ENCODE assay signal across 13 mouse cellular contexts in the genomic region with DNA sequence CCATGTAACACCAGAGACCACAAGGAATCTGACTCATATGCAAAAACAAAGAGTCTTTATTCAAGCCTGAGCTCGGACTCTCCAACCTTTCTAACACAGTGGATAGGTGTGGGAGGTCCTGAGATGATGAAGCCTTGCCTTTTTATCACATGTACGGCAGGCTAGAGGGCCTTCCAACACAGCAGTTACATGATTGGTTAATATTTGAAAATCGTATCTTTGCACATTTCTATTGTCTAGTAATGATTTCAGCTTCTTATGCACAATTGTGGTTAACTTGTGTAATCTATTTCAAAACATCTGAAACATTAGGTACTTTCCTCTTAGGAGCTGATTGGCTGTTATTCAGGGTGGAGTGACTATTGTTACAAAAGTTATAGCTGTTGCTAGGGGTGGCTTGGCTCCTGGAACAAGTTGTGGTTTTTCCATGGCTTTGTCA. TPM values are rescaled to one million over a fixed set of nuclear protein-coding genes. Genes with fewer than 3 reads are reported as not detected.
DNase-seq lines count a peak whose midpoint lies in the region; ATAC-seq and TF ChIP-seq lines count a peak whose summit lies in the region.
"Had no signal": no experiment of that assay in that cellular context is flagged by ENCODE, and none has a peak within 500 bp of the region (broad histone marks: within the 10 kb centered on the region; RNA-seq: fewer than 3 reads in every experiment).

No protein-coding gene starts in this region.

- H3K27me3 ChIP-seq in liver, embryonic 14.5 days (ENCODE audit: control insufficient read depth, insufficient read depth, low read length): no peaks in the 10 kb centered on the region
- H3K27me3 ChIP-seq: hindbrain, embryonic 15.5 days; lung, embryonic 15.5 days had no signal

- no peaks in the 10 kb centered on the region for H3K9me3 ChIP-seq in liver, embryonic 14.5 days (ENCODE audit: control insufficient read depth, low read length)
- H3K9me3 ChIP-seq: hindbrain, embryonic 15.5 days; lung, embryonic 15.5 days had no signal

- no peak overlapping the region for H3K4me2 ChIP-seq in liver, embryonic 14.5 days (ENCODE audit: low read depth)
- H3K4me2 ChIP-seq: hindbrain, embryonic 15.5 days; lung, embryonic 15.5 days had no signal

- ATAC-seq in CD4-positive, CD25-positive, alpha-beta regulatory T cell, adult 4 months: peak; percentile 88
- ATAC-seq in liver, embryonic 14.5 days (ENCODE audit: insufficient read depth): peak; percentile 70

- peak; percentile 84 for DNase-seq in 3134 (ENCODE audit: extremely low read depth, insufficient read length, low spot score)
- DNase-seq in c-Kit-positive CD71-positive TER-119-positive erythroid progenitor cells, embryonic 14.5 days (ENCODE audit: low spot score): peak; percentile 34
- DNase-seq in liver, embryonic 14.5 days (ENCODE audit: low read depth in 3 of 3, low spot score in 3 of 3): peak in 2 of 3 experiments; percentile 13 to 66
- DNase-seq in adrenal gland, postnatal 10 days: no peak
- no peak for DNase-seq in urinary bladder, adult 18-20 months (ENCODE audit: low spot score in 2 of 2)
- no peak for DNase-seq in kidney, adult 18-20 months
- no peak for DNase-seq in urinary bladder, postnatal 36 days (ENCODE audit: low spot score in 2 of 2)
- DNase-seq: adrenal gland, postnatal 36 days; cerebellum, postnatal 25 days; kidney, postnatal 25 days had no signal

- no peaks in the 10 kb centered on the region; a peak in 1 of 4 replicates for H3K4me1 ChIP-seq in liver, embryonic 14.5 days (replicated peaks; ENCODE audit: control insufficient read depth in 2 of 2, insufficient read depth in 2 of 2, low read length in 1 of 2)
- H3K4me1 ChIP-seq: hindbrain, embryonic 15.5 days; lung, embryonic 15.5 days had no signal

- H3K9ac ChIP-seq in liver, embryonic 14.5 days (replicated peaks): no peak overlapping the region
- H3K9ac ChIP-seq: hindbrain, embryonic 15.5 days; lung, embryonic 15.5 days had no signal

- 32% methylated on average over 3 of the region's 3 CpGs for WGBS in liver, embryonic 14.5 days (ENCODE audit: insufficient replicate concordance)

- no peak overlapping the region for H3K27ac ChIP-seq in liver, embryonic 14.5 days
- H3K27ac ChIP-seq: hindbrain, embryonic 15.5 days; lung, embryonic 15.5 days had no signal

- H3K36me3 ChIP-seq in liver, embryonic 14.5 days (replicated peaks; ENCODE audit: control insufficient read depth, insufficient read depth, low read depth): no peaks in the 10 kb centered on the region
- H3K36me3 ChIP-seq: hindbrain, embryonic 15.5 days; lung, embryonic 15.5 days had no signal

- no peak overlapping the region for H3K4me3 ChIP-seq in liver, embryonic 14.5 days (ENCODE audit: insufficient read depth in 1 of 2, low read depth in 2 of 2, low read length in 2 of 2)
- H3K4me3 ChIP-seq: hindbrain, embryonic 15.5 days; lung, embryonic 15.5 days had no signal

- no peak for TF ChIP-seq CTCF in liver, embryonic 14.5 days (IDR thresholded peaks at IDR 0.05; ENCODE audit: low read depth)

- TF ChIP-seq EP300 in liver, embryonic 14.5 days (IDR thresholded peaks at IDR 0.05; ENCODE audit: low read depth): peak; percentile 49; the same call in 1 of the 2 replicates

RNA-seq across cellular contexts. Expression of gene Resf1, which starts 48.4 kb away (rescaled TPM):
- polyA plus RNA-seq in CD4-positive, CD25-positive, alpha-beta regulatory T cell, adult 4 months (2017; shearing (Covaris generic)): 100 to 1,000 TPM; 268 to 366 TPM
- 3.2 and 5.0 TPM in 2 replicates for polyA plus RNA-seq in liver, embryonic 14.5 days (2012; rRNA removed)
- polyA plus RNA-seq in liver, embryonic 14.5 days (2014; fragmentation: Nextera tagmentation; extraction: Ambion mirVana): 22.3 and 23.6 TPM in 2 replicates
- 10 to 100 TPM; 34.2 to 46.3 TPM for total RNA-seq in adrenal gland, postnatal 10 days (2021)

Comparison
In these comparisons a context has a peak if more than half of its experiments do, and no peak if none do; other contexts are left out.
1. DNase-seq: peak in 3134 (single experiment), c-Kit-positive CD71-positive TER-119-positive erythroid progenitor cells, embryonic 14.5 days (single experiment) and liver, embryonic 14.5 days (2 of 3); none in adrenal gland, postnatal 10 days (single experiment), urinary bladder, adult 18-20 months (0 of 2), kidney, adult 18-20 months (single experiment) and urinary bladder, postnatal 36 days (0 of 2).
2. RNA of gene Resf1, which starts 48.4 kb away (polyA plus RNA-seq): 268 to 366 TPM in CD4-positive, CD25-positive, alpha-beta regulatory T cell, adult 4 months; 3.2 to 23.6 TPM in liver, embryonic 14.5 days; every median in the first group is over 10 times any median in the second.